Mouse (Mus musculus): ENCODE measurements around the gene Rpgrip1.

DNA sequence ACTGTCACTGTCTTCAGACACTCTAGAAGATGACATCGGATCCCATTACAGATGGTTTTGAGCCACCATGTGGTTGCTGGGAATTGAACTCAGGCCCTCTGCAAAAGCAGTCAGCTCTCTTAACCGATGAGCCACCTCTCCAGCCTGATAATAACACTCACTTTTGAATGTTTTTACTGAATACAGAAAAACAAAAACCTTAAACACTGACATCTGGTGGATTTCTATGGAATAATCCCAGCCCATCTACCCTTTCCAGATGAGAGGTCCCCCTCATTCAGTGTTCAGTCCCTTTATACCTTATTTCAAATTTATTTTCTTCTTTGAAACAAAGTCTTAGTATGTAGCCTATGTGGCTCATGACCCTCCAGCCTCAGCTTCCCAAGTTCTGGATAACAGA lies 79.0 kb downstream of the Rpgrip1 start:
- no peak for TF ChIP-seq CTCF (IDR thresholded peaks at IDR 0.05; ENCODE audit: low read depth, low read length)
- TF ChIP-seq POLR2A (IDR thresholded peaks at IDR 0.05; ENCODE audit: borderline replicate concordance, low read depth, low read length) = no peak

All from bone marrow macrophage, adult 2 months (primary cell).